Mouse (Mus musculus): ENCODE results near the gene Sec1.

Sec1 gene

DNA sequence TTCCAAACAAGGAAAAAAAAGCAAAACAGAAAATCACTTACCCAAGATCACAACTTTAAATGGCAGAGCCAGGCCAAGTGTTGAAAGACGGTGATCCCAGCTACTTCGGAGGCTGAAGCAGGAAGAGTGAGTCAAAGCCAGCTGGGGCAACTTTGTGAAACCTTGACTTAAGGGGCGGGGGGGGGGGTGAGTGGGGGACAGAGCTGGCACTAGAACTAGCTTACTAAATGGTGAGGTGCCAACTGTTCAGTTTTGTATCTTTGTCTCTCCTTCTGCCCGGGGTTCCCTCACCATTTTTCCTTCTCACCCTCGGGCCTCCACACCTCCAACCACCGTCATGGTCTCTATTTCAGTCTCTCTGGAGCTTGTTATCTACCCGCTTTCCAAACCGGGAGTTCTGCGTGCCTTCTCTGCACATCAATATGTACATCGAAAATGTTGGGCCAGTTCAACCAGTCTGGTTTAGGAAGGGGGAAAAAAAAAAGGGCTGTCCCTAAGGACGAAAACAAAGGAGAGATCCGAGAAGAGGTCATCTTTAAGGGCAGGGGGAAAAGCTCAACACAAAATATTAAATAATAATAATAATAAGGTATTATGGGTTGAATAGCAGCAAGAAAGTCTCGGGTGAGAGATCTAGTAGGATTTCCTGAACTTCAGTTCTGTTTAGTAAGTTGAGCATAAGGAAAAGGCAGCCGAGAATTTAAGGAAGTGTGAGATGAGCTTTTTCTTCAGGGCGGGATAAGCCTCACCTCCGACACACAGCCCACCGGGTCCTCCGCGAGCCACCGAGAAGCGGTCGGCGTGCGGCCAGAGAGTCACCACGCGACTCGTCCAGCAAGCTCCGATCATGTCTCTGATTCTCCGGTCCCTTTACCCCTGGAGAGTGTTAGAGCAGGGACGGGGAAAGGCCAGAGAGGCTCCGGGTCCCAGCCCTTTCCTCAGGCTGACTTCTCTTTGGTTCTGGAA lies 23.0 kb upstream of the Sec1 start:
- DNase-seq: no peak

DNA sequence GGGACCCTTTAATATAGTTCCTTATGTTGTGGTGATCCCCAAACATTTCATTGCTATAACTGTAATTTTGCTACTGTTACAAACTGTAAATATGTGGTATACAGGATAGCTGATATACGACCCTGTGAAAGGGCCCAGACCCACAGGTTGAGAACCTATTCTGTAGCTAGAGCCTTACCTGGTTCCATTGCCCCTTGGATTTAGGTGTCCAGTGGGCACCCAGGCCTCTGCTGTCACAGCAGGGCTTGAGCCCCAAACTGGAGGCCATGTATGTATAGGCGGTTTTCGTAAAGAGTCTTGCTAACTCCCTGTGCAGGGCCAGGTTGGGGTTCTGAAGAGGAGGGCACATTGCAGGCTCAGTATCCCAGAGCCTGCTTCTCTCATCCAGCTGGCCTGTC lies 22.3 kb upstream of the Sec1 start:
- no peak for DNase-seq

DNA sequence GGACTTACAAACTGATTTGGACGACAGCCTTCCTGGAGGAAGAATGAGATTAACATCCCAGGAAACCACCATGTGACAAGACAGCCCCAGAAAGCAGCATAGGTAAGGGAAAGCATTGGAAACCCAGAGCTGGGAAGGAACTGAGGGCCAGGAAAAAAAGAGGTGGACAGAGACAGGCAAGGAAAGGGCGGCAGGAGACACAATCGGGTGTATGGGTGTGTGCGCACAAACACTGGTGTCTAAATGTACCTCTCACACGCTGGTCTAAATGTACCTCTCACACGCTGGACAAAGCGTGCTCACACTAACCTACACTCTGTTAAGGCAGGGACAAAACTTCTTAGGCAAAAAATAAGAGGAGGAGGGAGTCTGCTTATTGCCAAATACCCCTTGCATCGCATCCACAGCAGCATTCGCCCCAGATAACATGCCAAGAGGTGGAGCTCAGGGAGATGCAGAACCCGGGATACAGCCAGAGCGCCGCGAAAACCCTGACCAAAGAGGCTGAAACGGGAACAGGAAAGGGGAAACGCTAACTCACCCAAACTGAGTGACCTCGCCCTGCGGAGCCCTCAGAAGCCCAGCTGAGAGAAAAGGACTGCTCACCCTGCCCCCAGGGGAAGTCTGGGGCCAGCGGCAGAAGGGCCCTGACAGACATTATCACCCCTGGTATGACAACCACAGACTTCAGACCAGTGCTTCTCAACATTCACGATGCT lies 21.7 kb upstream of the Sec1 start:
- DNase-seq: peak; percentile 35

DNA sequence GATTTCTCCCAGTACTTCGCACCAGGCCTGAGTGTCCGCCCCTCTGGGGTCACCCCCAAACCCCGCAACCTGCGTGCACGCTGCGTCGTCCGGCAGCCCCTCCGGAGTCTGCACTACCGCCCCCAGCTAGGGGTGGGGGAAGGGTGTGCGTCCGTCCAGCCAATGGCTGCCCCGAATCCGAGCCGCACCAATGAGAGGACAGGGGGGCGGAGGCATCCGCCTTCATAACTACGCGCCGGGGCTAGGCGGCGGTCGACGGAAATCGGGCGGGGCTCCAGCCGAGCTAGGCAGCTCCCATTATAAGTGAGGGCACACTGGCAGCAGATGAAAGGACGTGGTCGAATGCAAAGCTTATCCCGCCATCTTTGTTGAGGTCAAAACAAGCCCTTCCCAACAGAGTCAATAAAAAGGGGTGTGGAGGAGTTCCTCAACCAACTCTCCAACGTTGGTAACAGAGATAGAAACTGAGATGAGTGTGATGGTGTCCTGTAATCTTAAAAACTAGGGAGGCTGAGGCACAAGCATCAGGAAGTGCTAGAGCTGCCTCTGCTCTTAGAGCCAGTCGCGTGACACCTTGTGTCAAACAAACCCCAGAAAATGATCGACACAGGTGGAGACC lies 21.0 kb upstream of the Sec1 start, which contains the start of gene Rpl18:
TSS of gene Rpl18 (plus strand) at position 368 of the 619 bp plus-strand sequence.
- DNase-seq: peak; percentile 96

- no peak for DNase-seq
Observed at GRCm38 (mm10) chr7:45714630-45715089, 20.5 kb upstream of the Sec1 start.

DNA sequence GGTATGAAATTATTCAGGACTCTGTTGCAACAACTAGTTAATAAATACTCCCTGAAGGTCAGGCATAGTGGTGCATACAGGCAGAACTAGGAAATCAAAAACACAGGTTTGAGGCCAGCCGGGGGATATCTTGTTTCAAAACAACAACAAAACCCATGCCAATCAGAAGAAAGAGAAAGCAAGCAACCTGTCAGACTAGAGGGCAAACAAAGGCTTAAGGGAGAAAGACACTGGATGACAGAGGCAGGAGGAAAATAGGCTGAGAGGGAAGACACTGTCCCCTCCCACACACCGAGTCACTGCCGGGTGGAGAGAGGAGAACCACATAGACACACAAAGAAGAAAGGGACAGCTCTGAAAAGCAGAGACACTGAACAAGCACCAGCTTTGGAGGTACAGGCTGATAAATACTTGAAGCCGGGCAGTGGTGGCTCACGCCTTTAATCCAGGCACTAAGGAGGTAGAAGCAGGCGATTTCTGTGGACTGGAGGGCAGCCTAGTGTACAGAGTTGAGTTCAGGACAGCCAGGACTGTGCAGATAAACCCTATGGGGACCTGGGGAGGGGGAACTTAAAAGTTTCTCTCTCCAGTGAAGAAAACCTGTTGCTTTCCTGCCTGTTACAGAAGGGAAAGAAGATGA lies 19.8 kb upstream of the Sec1 start:
- no peak for DNase-seq

DNA sequence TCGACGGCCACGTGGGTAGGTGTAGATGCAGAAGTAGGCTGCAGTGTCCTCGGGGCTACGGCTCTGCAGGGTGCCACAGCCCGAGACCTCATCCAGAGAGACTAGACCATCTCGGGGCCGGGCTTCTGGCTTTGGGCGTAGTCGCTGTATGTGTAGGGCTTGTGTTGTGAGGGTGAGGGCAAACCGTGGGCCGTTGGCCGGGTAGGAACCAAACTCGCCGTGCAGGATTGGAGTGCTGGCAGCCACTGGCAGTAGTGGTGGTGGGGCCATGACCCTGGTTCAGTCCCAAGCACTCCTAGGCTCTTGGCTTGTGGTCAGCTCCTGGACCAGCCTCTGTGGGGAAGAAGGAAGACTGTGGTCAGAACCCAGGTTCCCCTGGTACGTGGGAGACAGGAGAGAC lies 19.2 kb upstream of the Sec1 start:
- peak; percentile 49 for DNase-seq

- DNase-seq: peak; percentile 51
Observed at GRCm38 (mm10) chr7:45712022-45712757, 18.0 kb upstream of the Sec1 start.

- DNase-seq: peak; percentile 46
Observed at GRCm38 (mm10) chr7:45711316-45712021, 17.3 kb upstream of the Sec1 start.

DNA sequence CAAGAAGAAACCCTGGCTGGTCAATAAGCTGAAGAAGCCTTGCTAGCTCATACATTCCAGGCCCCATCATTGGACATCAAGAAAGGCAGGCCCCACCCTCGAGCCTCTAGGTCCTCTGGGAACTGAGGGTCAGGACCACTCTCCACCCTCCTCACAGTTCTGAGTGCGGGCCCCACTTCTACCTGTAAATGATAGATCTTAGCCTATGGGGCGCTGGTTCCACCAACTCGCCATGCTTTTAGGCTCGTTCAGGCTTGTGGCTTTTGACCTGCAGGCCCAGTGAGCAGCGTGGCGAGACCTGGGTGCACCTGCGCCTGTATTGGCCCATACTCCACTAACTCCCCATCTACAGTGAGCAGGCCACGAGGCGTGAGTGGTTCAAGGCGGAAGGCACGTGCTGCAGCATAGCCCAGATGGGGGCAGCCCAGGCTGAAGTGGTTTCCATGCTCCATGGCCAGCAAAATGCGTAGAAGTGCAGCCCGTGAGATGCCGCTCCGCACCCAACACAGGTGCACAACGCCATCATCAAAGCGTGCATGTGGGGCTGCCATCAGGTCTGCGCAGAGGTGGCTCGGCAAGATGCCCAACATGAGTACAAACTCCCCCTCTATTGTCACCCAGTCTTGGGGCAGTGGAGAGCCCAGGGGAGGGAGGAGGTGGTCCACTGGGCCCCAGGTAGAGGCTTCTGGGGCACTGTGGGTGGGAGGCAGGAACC lies 16.4 kb upstream of the Sec1 start:
- DNase-seq: peak; percentile 36

DNA sequence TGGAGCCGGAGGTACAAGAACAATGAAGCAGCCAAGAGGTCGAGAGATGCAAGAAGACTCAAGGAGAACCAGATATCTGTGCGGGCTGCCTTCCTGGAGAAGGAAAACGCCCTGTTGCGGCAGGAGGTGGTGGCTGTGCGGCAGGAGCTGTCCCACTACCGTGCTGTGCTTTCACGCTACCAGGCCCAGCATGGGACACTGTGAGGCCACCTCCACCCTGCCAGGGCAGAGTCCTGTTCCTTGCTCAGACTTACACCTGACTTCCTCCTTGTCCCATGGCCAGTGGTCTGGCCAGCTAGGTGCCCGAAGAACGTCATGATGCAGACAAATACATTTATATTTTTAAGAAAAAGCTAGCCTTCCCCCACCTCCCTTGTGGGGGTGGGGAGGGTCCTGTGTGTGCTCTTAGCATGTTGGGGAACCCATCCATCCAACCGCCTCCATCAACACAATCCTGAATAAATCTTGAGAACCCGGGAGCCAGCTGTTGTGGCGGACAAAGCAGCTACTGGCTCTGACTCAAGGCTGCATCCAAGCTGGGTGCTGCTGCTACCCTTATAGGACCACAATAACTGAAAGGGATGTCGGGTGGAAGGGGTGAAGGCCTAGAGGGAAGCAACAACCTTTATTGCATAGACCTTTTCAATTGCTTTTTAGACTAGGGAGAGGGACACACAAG lies 15.6 kb upstream of the Sec1 start:
- DNase-seq: peak; percentile 39

DNA sequence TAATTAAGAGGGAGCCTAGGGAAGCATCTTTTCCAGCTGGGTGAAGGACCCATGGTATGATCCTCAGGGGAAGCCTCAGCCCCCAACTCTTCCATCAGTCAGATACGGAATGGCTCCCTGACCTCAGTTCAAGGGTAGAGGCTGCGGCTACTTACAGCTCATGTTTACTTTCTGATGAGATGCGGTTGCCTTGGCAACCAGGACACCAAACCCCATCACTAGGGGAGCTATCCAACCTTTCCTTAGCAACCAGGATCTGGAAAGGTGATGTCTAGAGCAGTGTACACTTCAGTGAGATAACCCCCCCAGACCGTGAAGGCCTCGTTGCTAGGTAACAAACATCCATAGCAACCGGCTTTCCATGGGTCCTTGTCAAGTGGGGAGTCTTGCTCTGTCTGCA lies 14.8 kb upstream of the Sec1 start:
- peak; percentile 35 for DNase-seq

- peak; percentile 49 for DNase-seq
Observed at GRCm38 (mm10) chr7:45708221-45708761, 14.1 kb upstream of the Sec1 start.

GRCm38 (mm10) chr7:45707375-45707967 lies 13.3 kb upstream of the Sec1 start:
- peak; percentile 95 for DNase-seq

DNA sequence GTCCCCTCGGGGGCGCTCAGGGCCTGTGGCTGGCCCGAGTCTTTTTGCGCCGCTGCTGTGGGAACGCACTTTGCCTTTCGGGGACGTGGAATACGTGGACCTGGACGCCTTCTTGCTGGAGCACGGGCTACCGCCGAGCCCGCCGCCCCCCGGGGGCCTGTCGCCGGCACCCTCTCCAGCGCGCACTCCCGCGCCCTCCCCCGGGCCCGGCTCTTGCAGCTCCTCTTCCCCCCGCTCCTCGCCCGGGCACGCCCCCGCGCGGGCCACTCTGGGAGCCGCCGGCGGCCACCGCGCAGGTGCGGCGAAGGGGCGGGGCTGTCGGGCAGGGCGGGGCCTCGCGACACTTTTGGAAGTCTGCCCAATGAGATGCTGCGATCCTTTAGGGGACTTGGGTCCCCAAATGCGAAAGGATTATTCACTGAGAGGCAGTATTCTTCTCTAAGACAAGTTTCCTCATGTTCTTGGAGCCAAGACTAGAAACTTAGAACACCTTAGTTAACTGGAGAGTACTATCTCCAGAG lies 12.6 kb upstream of the Sec1 start:
- DNase-seq: peak; percentile 85

GRCm38 (mm10) chr7:45705873-45706281 lies 11.7 kb upstream of the Sec1 start:
- peak; percentile 80 for DNase-seq

DNA sequence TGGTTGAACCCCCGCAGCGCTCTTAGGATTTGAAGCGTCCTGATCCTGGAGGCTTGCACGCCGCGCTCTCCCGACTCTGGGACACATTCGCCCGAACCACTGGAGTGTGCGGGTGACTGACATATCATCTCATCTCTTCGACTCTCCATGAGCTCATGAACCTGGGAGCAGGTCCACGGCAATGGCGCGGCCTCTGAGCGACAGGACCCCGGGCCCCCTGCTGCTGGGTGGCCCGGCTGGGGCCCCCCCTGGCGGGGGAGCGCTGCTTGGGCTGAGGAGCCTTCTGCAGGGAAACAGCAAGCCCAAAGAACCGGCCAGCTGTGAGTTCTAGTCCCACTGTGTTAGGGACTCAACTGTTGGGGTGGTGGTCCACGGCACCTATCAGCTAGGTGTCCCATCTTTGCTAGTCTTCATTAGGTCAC lies 11.3 kb upstream of the Sec1 start:
- DNase-seq: no peak

- peak; percentile 98 for DNase-seq
Observed at GRCm38 (mm10) chr7:45704730-45705442, 10.7 kb upstream of the Sec1 start, which contains the start of gene Dbp. TSS of gene Dbp (plus strand) at chr7:45705088.
